Mouse (Mus musculus): ENCODE data around the gene Eif2b2.

Gene Eif2b2

DNA sequence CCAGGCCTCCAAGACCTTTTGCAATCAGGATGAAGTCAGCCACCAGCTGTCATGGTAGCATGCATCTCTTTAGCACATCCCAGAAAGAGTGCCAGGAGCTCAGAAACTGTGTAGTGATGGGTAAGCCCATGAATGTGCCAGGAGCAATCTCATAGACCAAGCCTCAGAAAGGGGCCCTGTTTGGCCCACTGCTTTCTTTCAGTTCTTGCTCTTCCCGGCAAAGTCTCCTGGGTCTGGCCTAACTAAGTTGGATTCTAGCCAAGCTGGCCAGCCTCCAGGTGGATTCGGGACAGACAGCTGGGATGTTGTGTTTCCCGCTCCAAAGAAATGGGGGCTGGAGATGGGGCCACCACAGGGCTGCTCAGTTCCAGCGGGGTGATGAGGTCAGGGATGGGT lies 24.7 kb upstream of the Eif2b2 start:
- peak; percentile 56 for DNase-seq

DNA sequence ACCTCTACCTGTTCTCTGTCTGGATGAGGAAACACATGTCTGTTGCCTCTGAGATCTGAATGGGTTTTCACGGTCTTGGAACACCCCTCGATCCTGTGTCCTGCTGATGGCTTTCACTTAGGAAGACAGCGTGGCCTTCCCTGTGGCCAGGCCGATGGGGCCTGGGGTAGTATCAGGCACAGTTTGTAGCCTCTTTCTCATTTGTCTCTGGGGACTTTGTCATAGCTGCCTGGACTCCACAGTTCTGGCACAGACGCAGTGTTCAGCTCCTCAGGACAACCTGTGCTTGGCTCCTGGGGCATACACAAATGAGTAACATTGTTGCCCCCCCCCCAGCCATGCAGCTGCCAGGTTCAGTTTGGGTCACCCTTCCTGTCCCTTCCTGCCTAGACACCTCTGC lies 24.2 kb upstream of the Eif2b2 start:
- no peak for DNase-seq

DNA sequence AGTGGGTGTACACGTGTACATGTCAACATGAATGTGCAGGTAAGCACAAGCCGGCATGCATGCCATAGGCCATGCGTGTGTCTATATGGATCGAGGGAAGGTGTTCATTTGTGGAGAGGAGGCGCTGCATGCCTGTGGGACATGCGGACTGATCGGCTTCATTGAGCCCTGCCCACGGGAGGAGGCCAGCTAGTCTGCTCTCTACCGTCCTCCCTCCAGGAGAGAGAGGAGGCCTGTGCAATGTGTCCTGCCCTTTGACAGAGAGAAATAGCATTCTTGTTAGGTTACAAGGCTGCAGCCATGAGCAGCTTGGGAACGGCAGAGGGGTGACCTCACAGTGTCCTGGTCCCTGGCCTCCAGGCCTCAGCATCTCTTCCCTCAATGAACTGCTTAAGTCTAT lies 23.1 kb upstream of the Eif2b2 start:
- DNase-seq, result no peak

DNA sequence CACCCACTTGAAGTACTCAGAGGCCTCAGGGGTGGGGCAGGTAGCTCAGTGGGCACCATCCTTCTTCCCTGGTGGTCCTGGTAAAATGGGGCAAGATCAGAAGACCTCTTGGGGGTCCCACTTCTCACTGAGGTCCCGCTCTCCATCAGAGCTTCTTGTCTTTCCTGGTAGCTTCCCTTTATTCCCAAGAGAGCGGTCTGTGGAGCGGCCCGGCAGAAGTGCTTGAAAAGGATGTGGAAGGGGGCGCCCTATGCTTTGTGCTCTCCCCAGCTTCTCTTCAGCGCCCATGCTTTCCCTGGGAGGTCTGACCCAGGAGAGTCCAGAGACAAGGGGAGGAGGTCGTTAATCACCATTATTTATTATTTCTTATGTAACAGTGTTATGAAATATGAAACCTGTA lies 21.9 kb upstream of the Eif2b2 start:
- no peak for DNase-seq

DNA sequence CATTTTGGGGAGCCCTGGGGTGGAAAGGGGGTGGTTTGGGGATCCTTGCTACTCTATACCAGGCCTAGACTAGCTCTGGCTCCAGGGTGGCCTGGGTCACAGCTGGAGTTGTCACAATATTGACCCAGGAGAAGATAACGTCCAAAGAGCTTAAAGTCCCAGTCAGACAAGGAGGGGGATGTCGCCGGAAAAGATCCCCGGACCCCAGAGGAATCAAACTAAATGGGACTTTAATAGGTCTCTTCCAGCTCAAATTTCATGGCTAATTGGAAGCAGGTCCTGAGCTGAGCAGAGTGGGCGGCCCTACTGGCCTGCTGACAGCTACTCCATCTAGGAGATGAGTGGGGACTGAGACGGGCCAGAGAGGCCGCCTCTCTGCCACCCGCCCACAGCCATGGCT lies 21.3 kb upstream of the Eif2b2 start:
- no peak for DNase-seq

DNA sequence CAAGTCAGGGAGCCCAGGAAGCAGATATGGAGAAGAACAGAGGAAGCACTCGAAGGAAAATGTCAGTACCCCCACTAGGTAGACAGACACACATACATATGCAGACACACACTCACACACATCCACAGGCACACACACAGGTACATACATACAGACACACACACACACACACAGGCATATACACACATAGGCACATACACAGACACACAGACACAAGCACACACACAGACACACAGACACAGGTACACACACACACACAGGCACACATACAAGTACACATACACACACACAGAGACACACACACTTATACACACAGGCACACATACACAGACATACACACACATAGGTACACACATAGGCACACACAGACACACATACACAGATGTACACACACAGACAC lies 19.3 kb upstream of the Eif2b2 start:
- no peak for DNase-seq

DNA sequence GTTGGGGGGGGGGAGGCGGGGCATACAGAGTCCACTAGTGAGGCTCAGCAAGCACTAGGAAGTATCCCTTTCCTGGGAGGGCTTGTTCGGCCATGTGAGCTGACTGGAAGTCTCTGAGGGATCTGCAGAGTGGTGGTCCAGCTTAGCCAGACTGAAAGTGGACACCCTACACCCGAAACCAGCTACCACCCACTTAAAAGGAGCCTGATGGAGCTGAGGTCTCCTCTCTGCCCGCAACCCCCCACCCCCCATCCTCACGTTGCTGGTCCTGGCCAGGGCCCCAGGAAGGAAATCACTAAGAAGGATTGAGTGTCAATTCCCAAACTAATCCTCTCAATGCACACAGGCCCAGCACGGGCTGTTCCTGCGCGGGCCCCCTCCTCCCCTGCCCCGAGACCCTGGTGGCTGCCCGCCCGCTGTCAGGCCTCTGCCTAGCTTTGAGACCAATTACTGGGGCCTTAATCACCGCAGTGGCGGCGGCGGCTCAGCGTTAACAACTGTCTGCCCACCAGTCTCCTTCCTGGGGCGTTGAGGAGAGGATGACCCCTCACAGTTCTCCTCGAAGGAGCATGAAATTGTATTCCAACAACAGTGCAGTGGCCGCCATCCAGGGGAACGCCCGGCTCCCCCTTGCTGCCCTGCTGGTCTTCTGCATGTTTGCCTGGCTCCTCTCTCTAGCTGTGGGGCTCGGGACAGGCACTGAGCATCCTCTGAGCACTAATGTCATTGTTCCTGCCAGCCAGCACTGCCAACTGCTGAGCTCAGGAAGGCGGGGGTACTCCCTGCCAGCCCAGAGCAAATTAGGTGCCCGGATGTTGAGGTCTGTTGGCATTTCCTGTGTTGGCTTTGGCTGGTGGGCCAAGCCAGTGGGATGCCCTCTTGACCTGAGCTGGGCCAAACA lies 18.1 kb upstream of the Eif2b2 start:
- no peak for DNase-seq

DNA sequence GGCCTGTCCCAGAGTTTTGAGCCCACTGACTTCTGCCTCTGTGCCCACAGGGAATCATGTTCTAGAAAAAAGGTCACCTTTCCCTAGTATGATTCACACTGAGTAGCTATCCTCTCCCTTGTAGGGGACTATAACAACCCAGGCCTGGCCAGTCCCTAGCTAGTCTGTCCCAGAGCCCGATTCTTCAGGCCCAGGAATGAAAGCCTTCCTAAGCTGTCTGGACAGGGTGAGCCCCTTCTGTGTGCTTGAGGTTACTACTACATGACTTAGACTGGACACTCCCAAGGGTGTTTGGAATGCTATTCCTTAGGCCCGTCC lies 17.5 kb upstream of the Eif2b2 start:
- no peak for DNase-seq

DNA sequence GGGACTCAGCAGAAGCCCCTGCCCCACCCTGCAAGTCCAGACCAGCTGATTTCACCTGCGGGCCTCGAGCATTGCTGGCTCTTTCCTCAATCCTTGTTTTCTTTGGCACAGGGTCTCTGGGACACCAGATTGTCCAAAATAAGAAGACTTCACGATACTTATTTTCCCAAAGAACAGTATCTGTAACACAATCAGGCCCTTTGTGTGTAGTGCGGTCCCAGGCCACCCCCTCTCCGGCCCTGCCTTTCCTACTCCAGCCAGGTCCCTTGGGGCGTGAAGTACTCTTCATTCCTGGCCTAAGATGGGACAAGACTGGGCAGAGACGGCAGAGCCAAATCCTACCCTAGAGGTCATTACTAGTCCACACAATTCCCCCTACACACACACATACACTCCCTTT lies 17.1 kb upstream of the Eif2b2 start:
- DNase-seq, result no peak

DNA sequence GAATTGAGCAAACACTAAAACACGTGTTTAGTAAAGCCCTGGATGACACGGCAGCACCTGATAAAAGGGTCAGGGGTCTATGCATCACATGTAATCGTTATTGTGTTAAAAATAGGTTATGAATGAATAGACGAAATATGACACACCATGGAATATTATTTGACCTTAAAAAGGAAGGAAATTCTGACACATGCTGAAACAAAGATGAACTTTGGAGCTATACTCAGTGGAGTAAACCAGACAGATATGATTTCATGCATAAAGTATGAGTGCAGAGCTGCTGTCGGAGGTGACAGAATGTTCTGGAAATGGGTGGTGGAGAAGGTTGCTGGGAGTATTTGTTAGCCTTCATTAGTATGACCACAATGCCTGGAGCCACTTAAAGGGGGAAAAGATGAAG lies 15.6 kb upstream of the Eif2b2 start:
- no peak for DNase-seq

DNA sequence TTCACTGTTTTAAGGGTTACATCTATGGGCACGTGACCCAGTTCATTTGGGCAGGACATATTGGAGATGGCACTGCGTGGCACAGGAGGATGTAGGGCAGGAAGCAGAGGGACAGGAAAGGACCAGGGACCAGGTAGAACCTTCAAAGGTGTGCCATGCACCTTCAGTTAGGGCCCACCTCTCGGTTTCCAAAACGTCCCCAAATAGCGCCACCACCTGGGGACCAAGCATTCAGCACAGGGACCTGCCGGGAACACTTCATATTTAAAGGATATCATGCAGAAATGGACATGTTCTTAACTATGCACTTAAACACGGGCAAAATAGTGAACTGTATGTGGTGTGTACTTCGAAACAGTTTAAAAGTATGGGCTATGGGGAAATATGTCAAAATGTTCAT lies 15.2 kb upstream of the Eif2b2 start:
- no peak for DNase-seq

DNA sequence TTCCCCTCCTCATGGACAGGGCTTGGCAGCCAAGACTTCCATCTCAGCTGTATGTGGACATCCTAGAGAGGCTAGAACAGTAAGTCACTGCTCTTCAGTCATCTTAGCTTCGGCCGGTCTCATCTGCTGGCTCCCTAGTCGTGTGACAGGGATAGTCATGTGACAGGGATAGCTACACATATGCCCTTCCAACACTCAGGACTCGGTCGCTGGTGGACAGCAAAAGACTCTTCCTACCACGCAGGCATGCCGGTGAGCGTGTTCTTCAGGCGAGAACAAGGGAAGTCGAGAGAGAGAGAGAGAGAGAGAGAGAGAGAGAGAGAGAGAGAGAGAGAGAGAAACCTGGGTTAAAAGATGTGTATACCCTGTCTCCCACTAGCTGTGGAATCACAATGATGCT lies 13.9 kb upstream of the Eif2b2 start:
- DNase-seq, result no peak

DNA sequence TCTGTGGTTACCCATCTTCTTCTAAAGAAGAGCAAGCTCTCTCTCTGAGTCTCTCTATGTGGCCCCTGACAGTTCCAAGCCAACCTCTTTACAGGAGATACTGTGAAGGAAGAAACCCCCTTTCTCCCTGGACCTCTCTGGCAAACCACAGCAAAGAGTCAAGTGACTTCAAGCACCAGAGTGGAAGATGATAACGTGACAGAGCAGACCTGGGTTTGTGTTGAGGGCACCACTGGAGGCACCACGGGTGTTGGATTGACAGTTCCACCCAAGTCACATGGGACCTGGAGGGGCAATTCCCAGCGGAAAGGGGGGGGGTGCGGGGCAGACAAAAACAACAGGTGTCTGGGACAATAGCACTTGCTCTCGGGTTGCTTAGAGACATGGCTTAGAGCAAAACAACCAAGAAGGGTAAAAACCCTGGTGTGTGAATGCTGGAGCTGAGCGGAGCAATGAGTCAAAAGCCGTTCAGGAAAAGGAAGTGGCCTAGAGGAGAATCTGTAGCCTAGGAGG lies 10.5 kb upstream of the Eif2b2 start:
- DNase-seq, result no peak

DNA sequence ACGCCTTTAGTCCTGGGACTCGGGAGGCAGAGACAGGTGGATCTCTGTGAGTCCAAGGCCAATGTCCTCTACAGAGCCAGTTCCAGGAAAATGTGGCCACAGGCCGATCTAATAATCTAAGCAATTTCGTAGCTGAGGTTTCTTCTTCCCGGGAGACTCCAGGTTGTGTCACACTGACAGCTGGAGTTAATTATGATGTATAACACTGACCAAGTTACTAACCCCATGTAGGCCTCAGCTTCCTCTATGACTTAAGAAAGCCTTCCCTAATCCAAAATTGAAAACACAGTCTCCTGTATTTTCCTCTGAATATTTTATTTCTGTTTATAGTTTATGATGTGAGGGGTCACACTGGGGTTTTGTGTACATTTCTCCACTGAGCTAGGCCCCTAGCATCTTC lies 4.2 kb upstream of the Eif2b2 start:
- DNase-seq, result no peak

DNA sequence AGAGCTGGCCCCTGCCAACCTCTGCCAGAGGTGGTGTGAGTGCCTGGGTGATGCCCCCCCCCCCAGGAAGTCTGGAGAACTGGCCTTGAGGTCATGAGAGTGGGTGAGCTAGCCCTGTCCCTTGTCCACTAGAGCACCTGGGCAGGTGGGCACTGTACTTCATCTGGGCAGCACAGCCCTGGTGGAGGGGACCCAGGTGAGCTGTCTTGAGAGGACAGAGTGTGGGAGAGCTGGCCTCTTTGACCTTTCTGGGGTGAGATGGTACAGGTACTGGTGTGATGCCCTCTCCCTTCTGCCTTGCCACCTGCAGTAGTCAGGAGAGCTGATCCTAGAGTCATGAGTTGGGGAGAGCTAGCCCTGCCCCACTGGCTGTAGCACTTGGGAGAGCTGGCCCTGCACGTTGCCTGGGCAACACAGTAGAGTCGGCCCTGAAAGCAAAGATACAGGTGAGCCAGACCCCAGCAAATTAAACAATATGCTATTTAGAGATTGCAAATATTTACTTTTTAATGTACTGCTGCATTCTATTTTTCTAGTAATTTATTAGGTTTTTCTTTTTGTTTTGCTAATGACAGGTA lies 1.5 kb upstream of the Eif2b2 start:
- no peak for DNase-seq

DNA sequence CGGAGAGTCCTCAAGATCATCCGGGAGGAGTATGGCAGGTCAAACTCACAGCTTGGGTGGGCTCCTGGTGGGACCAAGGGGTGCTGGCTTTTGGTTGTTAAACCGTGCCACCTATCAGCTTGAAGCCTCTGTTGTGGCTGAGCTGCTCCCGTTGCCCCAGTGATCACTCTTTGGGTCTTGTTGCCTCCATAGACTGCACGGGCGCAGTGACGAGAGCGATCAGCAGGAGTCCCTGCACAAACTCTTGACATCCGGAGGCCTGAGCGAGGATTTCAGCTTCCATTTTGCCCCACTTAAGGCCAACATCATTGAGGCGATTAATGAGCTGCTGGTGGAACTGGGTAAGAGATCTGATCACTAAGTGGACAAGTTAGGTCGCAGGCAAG lies 617 bp downstream of the Eif2b2 start:
- DNase-seq, result no peak

DNA sequence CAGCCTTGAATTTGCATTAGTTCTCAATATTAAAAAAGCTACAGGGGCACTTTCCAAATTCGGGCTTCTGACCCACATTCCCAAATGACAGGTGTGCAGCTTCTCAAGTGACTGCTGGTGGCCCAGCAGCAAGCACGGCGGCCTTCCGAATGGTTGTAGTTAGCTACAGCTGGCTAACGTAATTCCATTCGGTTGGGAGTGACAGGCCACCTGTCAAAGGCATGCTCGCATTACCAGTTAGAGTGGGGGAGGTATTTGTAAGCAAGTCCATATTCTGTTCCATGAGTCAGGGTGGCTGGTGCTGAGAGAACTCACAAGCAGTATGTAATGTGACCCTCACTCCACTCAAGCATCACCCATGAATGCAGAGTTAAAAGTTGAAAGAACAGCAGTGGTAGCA lies 7.9 kb downstream of the Eif2b2 start:
- no peak for DNase-seq

DNA sequence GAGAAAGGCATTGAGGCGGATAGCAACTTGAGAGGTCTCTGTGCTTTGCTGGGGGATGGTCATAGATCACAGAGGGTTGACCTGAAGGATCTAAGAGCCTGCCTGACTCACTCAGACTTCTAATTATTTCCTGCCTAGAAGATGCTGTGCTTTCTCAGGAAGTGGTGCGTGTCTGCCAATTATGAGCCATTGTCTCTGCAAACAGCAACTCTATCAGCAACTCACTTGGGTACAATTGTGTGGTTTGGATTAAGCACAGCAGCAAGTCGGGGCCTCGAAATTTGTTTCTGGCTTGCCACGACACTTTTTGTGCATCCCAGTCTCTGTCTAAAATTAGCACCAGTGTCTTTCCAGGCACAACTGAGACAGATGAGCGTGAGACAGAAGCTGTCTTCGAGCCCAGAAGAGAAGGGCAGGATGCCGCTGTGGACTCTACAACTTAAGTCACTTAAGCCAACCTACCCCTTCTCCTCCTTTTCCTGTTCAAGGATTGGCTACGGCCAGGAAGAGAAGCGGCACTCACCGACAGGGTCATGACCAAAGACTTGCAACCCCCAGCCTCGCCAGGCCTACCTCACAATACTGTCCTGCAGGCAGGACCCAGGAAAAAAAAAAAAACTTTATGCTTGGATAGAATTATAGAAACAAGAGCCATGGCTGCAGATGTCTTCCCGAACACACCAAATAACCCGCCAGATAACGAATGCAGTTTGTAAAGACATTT lies 8.8 kb downstream of the Eif2b2 start:
- no peak for DNase-seq

DNA sequence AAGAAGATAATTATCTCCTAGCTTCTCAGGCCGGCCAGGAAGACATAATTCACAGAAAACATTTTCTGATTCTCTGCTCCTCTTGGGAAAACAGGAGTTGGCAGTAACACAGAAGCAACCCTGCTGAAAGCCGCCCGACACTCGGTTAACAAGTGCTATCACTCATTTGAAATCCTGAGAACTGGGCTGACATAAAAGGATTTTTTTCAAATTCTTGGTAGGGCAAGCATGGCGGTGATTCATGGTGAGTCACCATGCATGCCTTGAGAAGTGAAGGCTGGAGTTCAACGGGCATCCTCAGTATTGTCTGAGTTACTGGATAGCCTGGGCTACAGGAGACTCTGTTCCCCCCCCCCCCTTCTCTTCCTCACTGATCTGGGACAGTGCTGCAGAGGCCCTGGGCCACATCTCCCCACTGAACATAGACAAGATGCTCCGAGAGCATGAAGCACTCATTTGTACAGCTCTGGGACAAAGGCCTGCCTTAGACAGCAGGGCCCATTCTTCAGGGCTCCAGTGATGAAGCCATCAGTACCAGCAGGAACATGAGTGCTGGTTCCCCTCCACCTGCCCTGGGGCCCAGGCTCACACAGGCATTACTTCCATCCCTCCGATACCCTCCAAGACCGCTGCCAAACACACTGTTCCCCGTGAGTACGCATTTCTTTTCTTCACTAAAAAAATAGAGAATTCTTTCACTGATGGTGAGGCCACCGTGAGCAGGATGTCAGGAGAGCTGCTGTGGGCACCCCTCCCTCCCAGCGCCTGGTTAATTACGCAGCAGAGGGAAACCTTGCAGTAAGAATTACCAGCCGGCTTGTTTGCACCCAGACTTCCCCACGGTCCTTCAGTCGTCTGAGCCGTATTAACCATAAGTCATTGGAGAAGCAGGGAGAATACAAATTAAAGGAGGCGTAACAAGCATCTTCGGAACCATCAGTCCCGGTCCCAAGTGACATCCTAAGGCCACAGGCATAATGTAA lies 14.4 kb downstream of the Eif2b2 start:
- no peak for DNase-seq

DNA sequence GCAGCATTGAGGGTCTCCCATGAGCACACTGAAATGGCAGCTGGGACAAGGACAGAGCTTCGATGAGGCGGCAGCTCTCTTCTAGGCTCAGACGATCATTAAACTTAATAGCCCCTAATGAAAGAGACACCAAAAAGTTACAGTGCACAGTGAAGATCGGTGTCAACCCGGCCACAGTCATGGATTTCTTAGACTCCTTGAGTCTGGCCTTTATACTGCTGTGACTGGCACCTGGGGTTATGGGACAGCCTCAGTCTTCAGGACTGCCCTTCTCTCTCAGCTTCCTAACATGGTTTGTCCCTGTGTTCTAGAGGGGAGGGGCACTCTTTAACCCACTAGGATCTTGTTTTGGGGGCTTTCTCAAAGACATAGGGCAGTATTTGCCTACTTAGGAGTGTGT lies 18.3 kb downstream of the Eif2b2 start:
- DNase-seq, result no peak

DNA sequence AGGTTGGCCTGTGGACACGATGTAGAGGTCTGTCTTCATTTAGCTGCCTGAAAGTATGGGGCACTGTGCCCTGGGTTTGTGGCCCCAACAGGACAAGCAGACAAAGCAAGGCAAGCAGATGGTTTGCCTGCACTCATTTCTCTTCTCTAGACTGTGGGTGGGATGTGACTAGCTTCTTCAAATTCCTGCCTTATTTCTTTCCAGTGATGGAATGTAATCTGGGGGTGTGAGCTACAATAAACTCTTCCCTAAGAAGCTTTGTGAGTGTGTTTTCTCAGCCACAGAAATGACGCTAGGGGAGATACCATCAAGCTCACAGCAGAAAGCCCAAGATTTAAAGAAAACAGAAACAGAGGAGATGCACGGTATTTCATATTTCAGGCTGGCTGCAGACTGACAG lies 32.8 kb downstream of the Eif2b2 start:
- no peak for DNase-seq

DNA sequence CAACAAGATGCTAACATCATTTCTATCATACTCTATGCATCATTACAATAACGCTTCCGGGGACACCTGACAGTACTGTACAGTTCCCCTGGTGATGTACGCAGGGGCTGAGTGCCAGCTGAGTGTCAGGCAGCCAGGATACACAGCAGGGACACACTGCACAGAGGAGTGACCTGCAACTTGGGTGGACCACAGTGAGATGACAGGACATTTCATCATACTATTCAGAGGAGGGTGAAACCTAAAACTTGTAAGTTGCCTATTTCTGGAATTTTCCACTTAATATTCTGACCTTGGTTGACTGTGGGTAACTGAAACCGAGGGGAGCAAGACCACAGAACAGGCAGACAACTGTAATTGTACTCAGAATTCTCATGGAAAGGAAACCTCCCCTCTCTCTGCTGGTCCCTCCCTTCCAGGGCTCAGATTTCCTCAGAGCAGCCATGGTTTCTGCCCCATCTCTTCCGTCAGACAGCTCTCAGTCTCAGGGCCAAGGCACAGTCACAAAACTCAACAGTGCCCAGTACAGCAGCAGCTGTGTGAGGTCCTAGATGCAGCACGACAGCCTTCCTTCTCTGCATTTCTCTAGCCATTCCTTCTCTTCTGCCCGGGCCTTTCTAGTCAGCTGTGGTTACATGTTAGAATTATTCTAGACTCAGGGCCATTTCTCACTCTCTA lies 36.9 kb downstream of the Eif2b2 start:
- DNase-seq, result no peak

Data from kidney, adult 11 months (tissue).